Mouse (Mus musculus) MEL-GATA-1-ER (cell line): ENCODE measurements around the gene Snx29.
"Not testable (repeated sequence)": the region's sequence is repeated elsewhere in the genome, so short reads cannot be mapped to it uniquely, and the experiment has no call there.

Experiments used
- DNase-seq: peaks from one replicate; pipeline ENCODE4 v3.0.0-alpha.2; 2012; ENCODE audit warnings: low read depth; ENCODE audit errors: extremely low read depth

The Snx29 gene

GRCm38 (mm10) chr16:11448696-11449095, 126.0 kb downstream of the Snx29 start:
- DNase-seq, result not testable (repeated sequence)

- DNase-seq, result no peak
Measured at GRCm38 (mm10) chr16:11449344-11449743, 126.6 kb downstream of the Snx29 start.

GRCm38 (mm10) chr16:11450626-11451025, 127.9 kb downstream of the Snx29 start:
- DNase-seq, result no peak

- DNase-seq, result no peak
Measured at GRCm38 (mm10) chr16:11454871-11455270, 132.2 kb downstream of the Snx29 start.

- no peak for DNase-seq
Measured at GRCm38 (mm10) chr16:11455545-11456140, 132.9 kb downstream of the Snx29 start.

GRCm38 (mm10) chr16:11456141-11456645, 133.5 kb downstream of the Snx29 start:
- DNase-seq, result peak; percentile 97

GRCm38 (mm10) chr16:11457136-11457535, 134.4 kb downstream of the Snx29 start:
- DNase-seq, result no peak

GRCm38 (mm10) chr16:11457609-11458350, 135.1 kb downstream of the Snx29 start:
- DNase-seq, result no peak

- DNase-seq, result no peak
Measured at GRCm38 (mm10) chr16:11460210-11460609, 137.5 kb downstream of the Snx29 start.

- peak; percentile 73 for DNase-seq
Measured at GRCm38 (mm10) chr16:11461612-11462011, 138.9 kb downstream of the Snx29 start.

- no peak for DNase-seq
Measured at GRCm38 (mm10) chr16:11468533-11469179, 145.9 kb downstream of the Snx29 start.

- no peak for DNase-seq
Measured at GRCm38 (mm10) chr16:11469491-11469890, 146.8 kb downstream of the Snx29 start.

- DNase-seq, result no peak
Measured at GRCm38 (mm10) chr16:11471246-11471645, 148.5 kb downstream of the Snx29 start.

GRCm38 (mm10) chr16:11472852-11473251, 150.1 kb downstream of the Snx29 start:
- DNase-seq, result no peak

GRCm38 (mm10) chr16:11473474-11473873, 150.8 kb downstream of the Snx29 start:
- DNase-seq, result no peak

- DNase-seq, result no peak
Measured at GRCm38 (mm10) chr16:11473893-11474505, 151.3 kb downstream of the Snx29 start.

- DNase-seq, result no peak
Measured at GRCm38 (mm10) chr16:11475137-11475943, 152.6 kb downstream of the Snx29 start.

- DNase-seq, result no peak
Measured at GRCm38 (mm10) chr16:11476314-11476713, 153.6 kb downstream of the Snx29 start.

GRCm38 (mm10) chr16:11476968-11477367, 154.3 kb downstream of the Snx29 start:
- DNase-seq, result no peak

- DNase-seq, result no peak
Measured at GRCm38 (mm10) chr16:11477591-11477990, 154.9 kb downstream of the Snx29 start.

- no peak for DNase-seq
Measured at GRCm38 (mm10) chr16:11479605-11480004, 156.9 kb downstream of the Snx29 start.
